Mouse (Mus musculus): ENCODE data around the gene Cdh13. TPM values are rescaled to one million over a fixed set of nuclear protein-coding genes. Genes with fewer than 3 reads are reported as not detected.
"Not testable (repeated sequence)": the region's sequence is repeated elsewhere in the genome, so short reads cannot be mapped to it uniquely, and the experiment has no call there.

The Cdh13 gene
- polyA plus RNA-seq, 1 experiment from 2014 or later: 24.3 TPM

DNA sequence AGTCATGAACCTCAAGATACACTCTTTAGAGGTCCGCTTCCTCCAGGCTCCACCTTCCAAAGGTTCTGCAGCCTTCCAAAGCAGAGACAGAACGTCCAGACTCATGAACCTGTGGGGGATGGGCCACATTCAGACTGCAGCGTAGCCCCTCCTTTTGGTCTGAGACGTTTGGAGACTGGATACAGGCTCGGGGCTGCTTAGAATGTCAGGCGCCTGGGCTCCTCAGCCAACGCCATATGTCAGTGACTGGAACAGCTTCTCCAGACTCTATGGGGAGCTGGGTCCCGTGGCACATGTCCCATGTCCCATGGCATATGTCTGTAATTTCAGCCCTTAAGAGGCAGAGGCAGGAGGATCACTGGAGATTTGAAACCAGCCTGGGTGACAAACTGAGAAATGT is 989.4 kb downstream of the Cdh13 start:
- no peaks in the 10 kb centered on the region for H3K9me3 ChIP-seq (ENCODE audit: control insufficient read depth, low read length)

GRCm38 (mm10) chr8:119275442-119275841 is 991.9 kb downstream of the Cdh13 start:
- no peak for DNase-seq (ENCODE audit: low spot score)
- no peaks in the 10 kb centered on the region for H3K9me3 ChIP-seq (ENCODE audit: control insufficient read depth, low read length)
- no peaks in the 10 kb centered on the region for H3K4me1 ChIP-seq (ENCODE audit: control insufficient read depth, insufficient read depth, low read length)
- no peak overlapping the region for H3K4me2 ChIP-seq (ENCODE audit: low read depth, low read length)
- H3K36me3 ChIP-seq (ENCODE audit: control insufficient read depth, insufficient read depth, low read length): no peaks in the 10 kb centered on the region
- H3K9ac ChIP-seq (ENCODE audit: low read depth, low read length): no peak overlapping the region
- H3K27me3 ChIP-seq (replicated peaks; ENCODE audit: control insufficient read depth, insufficient read depth, low read length): no peaks in the 10 kb centered on the region
- no peak overlapping the region for H3K27ac ChIP-seq (replicated peaks; ENCODE audit: low read depth, low read length)
- no peak for ATAC-seq (ENCODE audit: low read depth)
- no peak overlapping the region for H3K4me3 ChIP-seq (ENCODE audit: low read depth, low read length)
- WGBS: 100% methylated on average over 1 of the region's 1 CpGs

More for the DNA sequence above, 989.4 kb downstream of the Cdh13 start:
- WGBS: 69% methylated on average over 8 of the region's 8 CpGs
- Histone ChIP-seq H3K4me2 (ENCODE audit: low read depth, low read length) (no peak overlapping the region), H3K27ac (replicated peaks; ENCODE audit: low read depth, low read length) (no peak overlapping the region), H3K4me3 (ENCODE audit: low read depth, low read length) (no peak overlapping the region), H3K9ac (ENCODE audit: low read depth, low read length) (no peak overlapping the region), H3K27me3 (replicated peaks; ENCODE audit: control insufficient read depth, insufficient read depth, low read length) (no peaks in the 10 kb centered on the region), H3K4me1 (ENCODE audit: control insufficient read depth, insufficient read depth, low read length) (no peaks in the 10 kb centered on the region), H3K36me3 (ENCODE audit: control insufficient read depth, insufficient read depth, low read length) (no peaks in the 10 kb centered on the region)
- no peak for ATAC-seq (ENCODE audit: low read depth)
- no peak for DNase-seq (ENCODE audit: low spot score)

DNA sequence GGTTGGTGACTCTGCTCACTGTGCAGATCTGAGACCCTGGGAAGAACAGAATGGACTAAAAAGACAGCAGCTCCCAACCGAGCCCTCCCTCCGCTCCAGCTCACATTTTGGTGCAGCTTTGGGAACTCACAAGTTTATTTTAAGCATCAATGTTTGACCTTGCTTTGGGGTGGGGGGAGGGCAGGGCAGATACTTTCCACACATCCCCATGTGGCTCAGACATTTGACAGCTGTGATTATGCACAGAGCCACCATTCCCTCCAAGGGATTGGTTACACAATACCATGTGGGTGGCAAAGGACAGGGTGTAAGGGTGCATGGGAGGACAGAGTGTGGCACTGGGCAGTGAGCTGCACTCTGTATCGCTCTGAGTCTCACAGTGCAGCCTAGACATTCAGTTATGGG is 993.5 kb downstream of the Cdh13 start:
- Histone ChIP-seq H3K4me2 (ENCODE audit: low read depth, low read length) (no peak overlapping the region), H3K36me3 (ENCODE audit: control insufficient read depth, insufficient read depth, low read length) (no peaks in the 10 kb centered on the region), H3K27me3 (replicated peaks; ENCODE audit: control insufficient read depth, insufficient read depth, low read length) (no peaks in the 10 kb centered on the region), H3K9me3 (ENCODE audit: control insufficient read depth, low read length) (no peaks in the 10 kb centered on the region), H3K9ac (ENCODE audit: low read depth, low read length) (no peak overlapping the region), H3K4me3 (ENCODE audit: low read depth, low read length) (no peak overlapping the region), H3K27ac (replicated peaks; ENCODE audit: low read depth, low read length) (no peak overlapping the region), H3K4me1 (ENCODE audit: control insufficient read depth, insufficient read depth, low read length) (no peaks in the 10 kb centered on the region)
- DNase-seq (ENCODE audit: low spot score): no peak
- WGBS: 76% methylated on average over 3 of the region's 3 CpGs
- ATAC-seq (ENCODE audit: low read depth): no peak; the same call in 1 of the 2 replicates

- H3K4me3 ChIP-seq (ENCODE audit: low read depth, low read length): no peak overlapping the region
- no peaks in the 10 kb centered on the region for H3K4me1 ChIP-seq (ENCODE audit: control insufficient read depth, insufficient read depth, low read length)
- WGBS: 78% methylated on average over 2 of the region's 2 CpGs
- no peaks in the 10 kb centered on the region for H3K36me3 ChIP-seq (ENCODE audit: control insufficient read depth, insufficient read depth, low read length)
- H3K9ac ChIP-seq (ENCODE audit: low read depth, low read length): no peak overlapping the region
- H3K27ac ChIP-seq (replicated peaks; ENCODE audit: low read depth, low read length): no peak overlapping the region
- ATAC-seq (ENCODE audit: low read depth) (no peak), DNase-seq (ENCODE audit: low spot score) (no peak)
- no peaks in the 10 kb centered on the region for H3K9me3 ChIP-seq (ENCODE audit: control insufficient read depth, low read length)
- no peaks in the 10 kb centered on the region for H3K27me3 ChIP-seq (replicated peaks; ENCODE audit: control insufficient read depth, insufficient read depth, low read length)
- no peak overlapping the region for H3K4me2 ChIP-seq (ENCODE audit: low read depth, low read length)
These were observed 998.2 kb downstream of the Cdh13 start for GRCm38 (mm10) chr8:119281761-119282160.

- no peak overlapping the region for H3K9ac ChIP-seq (ENCODE audit: low read depth, low read length)
- no peak overlapping the region for H3K4me2 ChIP-seq (ENCODE audit: low read depth, low read length)
- no peaks in the 10 kb centered on the region for H3K4me1 ChIP-seq (ENCODE audit: control insufficient read depth, insufficient read depth, low read length)
- DNase-seq (ENCODE audit: low spot score) (no peak), ATAC-seq (ENCODE audit: low read depth) (no peak)
- WGBS: 76% methylated on average over 9 of the region's 9 CpGs
- H3K4me3 ChIP-seq (ENCODE audit: low read depth, low read length): no peak overlapping the region
- H3K36me3 ChIP-seq (ENCODE audit: control insufficient read depth, insufficient read depth, low read length): no peaks in the 10 kb centered on the region
- no peaks in the 10 kb centered on the region for H3K9me3 ChIP-seq (ENCODE audit: control insufficient read depth, low read length)
- no peaks in the 10 kb centered on the region for H3K27me3 ChIP-seq (replicated peaks; ENCODE audit: control insufficient read depth, insufficient read depth, low read length)
- no peak overlapping the region for H3K27ac ChIP-seq (replicated peaks; ENCODE audit: low read depth, low read length)
These were observed 1001.0 kb downstream of the Cdh13 start for GRCm38 (mm10) chr8:119284516-119284915.

DNA sequence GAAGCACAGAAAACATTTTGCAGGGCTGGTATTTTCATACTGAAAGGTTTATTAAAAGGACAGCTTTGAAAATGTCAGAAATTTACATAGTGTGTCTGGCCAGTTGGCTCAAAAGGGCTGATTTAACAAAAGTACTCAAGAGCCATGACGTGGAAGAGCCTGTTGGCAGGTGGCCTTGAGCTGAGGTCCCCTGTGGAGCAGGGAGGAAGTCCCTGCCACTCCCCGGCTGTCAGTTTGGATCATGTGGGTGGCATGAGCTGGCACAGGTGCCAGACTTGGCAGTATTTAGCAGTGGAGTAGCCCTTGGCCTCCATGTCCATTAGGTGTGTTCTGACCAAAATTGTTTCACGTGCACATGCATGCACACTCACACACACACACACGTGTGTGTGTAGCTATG is 1001.4 kb downstream of the Cdh13 start:
- Histone ChIP-seq H3K36me3 (ENCODE audit: control insufficient read depth, insufficient read depth, low read length) (no peaks in the 10 kb centered on the region), H3K27ac (replicated peaks; ENCODE audit: low read depth, low read length) (no peak overlapping the region), H3K4me2 (ENCODE audit: low read depth, low read length) (no peak overlapping the region), H3K4me1 (ENCODE audit: control insufficient read depth, insufficient read depth, low read length) (no peaks in the 10 kb centered on the region), H3K27me3 (replicated peaks; ENCODE audit: control insufficient read depth, insufficient read depth, low read length) (no peaks in the 10 kb centered on the region), H3K4me3 (ENCODE audit: low read depth, low read length) (no peak overlapping the region), H3K9me3 (ENCODE audit: control insufficient read depth, low read length) (no peaks in the 10 kb centered on the region), H3K9ac (ENCODE audit: low read depth, low read length) (no peak overlapping the region)
- DNase-seq (ENCODE audit: low spot score) (no peak), ATAC-seq (ENCODE audit: low read depth) (no peak)
- 75% methylated on average over 4 of the region's 4 CpGs for WGBS

DNA sequence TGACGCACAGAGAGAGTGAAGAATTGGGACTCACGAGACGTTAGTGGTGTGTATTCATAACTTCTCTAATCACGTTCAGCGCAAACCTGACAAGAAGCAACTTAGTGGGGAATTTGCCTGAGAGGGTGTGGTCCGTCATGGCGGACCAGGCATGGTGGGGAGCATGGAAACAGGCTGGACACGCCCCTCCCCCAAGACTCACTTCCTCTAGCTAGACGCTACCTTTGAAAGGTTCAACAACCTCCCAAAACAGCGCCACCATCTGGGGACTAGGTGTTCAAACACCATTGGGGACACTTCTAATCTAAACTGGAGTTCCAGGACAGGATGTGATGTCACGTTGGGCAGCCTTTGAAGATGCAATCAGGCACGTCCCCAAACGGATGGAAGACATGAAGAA is 1011.9 kb downstream of the Cdh13 start:
- no peaks in the 10 kb centered on the region for H3K4me1 ChIP-seq (ENCODE audit: control insufficient read depth, insufficient read depth, low read length)
- no peaks in the 10 kb centered on the region for H3K36me3 ChIP-seq (ENCODE audit: control insufficient read depth, insufficient read depth, low read length)
- 82% methylated on average over 13 of the region's 13 CpGs for WGBS
- no peak overlapping the region for H3K27ac ChIP-seq (replicated peaks; ENCODE audit: low read depth, low read length)
- H3K27me3 ChIP-seq (replicated peaks; ENCODE audit: control insufficient read depth, insufficient read depth, low read length): no peaks in the 10 kb centered on the region
- DNase-seq (ENCODE audit: low spot score) (no peak), ATAC-seq (ENCODE audit: low read depth) (no peak)
- H3K9me3 ChIP-seq (ENCODE audit: control insufficient read depth, low read length): 0 out of 2 replicates have a peak, but pooled peaks cover 5% of the 10 kb centered on the region
- no peak overlapping the region for H3K4me3 ChIP-seq (ENCODE audit: low read depth, low read length)
- H3K9ac ChIP-seq (ENCODE audit: low read depth, low read length): no peak overlapping the region
- no peak overlapping the region for H3K4me2 ChIP-seq (ENCODE audit: low read depth, low read length)

GRCm38 (mm10) chr8:119297752-119298151 is 1014.2 kb downstream of the Cdh13 start:
- H3K9me3 ChIP-seq (ENCODE audit: control insufficient read depth, low read length): 0 out of 2 replicates have a peak, but pooled peaks cover 14% of the 10 kb centered on the region
- H3K4me1 ChIP-seq (ENCODE audit: control insufficient read depth, insufficient read depth, low read length); H3K4me3 ChIP-seq (ENCODE audit: low read depth, low read length); DNase-seq (ENCODE audit: low spot score); H3K9ac ChIP-seq (ENCODE audit: low read depth, low read length); H3K27me3 ChIP-seq (replicated peaks; ENCODE audit: control insufficient read depth, insufficient read depth, low read length); ATAC-seq (ENCODE audit: low read depth); H3K27ac ChIP-seq (replicated peaks; ENCODE audit: low read depth, low read length); H3K4me2 ChIP-seq (ENCODE audit: low read depth, low read length); H3K36me3 ChIP-seq (ENCODE audit: control insufficient read depth, insufficient read depth, low read length): not testable (repeated sequence)
- WGBS: 31% methylated on average over 3 of the region's 3 CpGs

DNA sequence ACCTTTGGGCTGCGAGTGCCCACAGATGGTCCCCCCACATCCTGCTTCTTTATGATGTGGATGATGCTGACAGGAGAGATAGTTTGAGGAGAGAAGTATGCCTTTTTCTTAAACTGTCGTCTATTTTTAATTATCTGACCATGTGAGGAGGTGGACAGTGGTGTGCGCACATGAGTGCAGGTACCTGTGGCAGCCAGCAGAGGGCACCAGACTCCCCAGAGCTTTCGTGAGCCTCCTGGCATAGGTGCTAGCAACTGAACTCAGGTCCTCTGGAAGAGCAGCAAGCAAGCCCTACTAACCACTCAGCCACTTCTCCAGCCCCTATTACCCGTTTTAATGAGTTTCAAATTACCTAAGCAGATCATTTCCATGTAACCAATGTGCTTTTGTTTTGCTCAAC is 1016.8 kb downstream of the Cdh13 start:
- H3K9ac ChIP-seq (ENCODE audit: low read depth, low read length): no peak overlapping the region
- H3K4me3 ChIP-seq (ENCODE audit: low read depth, low read length): no peak overlapping the region
- H3K27ac ChIP-seq (replicated peaks; ENCODE audit: low read depth, low read length): no peak overlapping the region
- H3K4me2 ChIP-seq (ENCODE audit: low read depth, low read length): no peak overlapping the region
- H3K36me3 ChIP-seq (ENCODE audit: control insufficient read depth, insufficient read depth, low read length): no peaks in the 10 kb centered on the region
- H3K4me1 ChIP-seq (ENCODE audit: control insufficient read depth, insufficient read depth, low read length): no peaks in the 10 kb centered on the region
- H3K9me3 ChIP-seq (ENCODE audit: control insufficient read depth, low read length): 0 out of 2 replicates have a peak, but pooled peaks cover 14% of the 10 kb centered on the region
- no peaks in the 10 kb centered on the region for H3K27me3 ChIP-seq (replicated peaks; ENCODE audit: control insufficient read depth, insufficient read depth, low read length)
- DNase-seq (ENCODE audit: low spot score) (no peak), ATAC-seq (ENCODE audit: low read depth) (no peak)
- WGBS: 82% methylated on average over 5 of the region's 5 CpGs
